Mouse (Mus musculus) c-Kit-positive CD71-positive TER-119-positive erythroid progenitor cells, embryonic 14.5 days (primary cell): ENCODE measurements around the gene Ttn.
A peak's percentile ranks its signal among the peaks of the same experiment; 100 is the strongest.
"Not testable (repeated sequence)": the region's sequence is repeated elsewhere in the genome, so short reads cannot be mapped to it uniquely, and the experiment has no call there.

ENCODE experiments used
- DNase-seq: peaks from one replicate; pipeline ENCODE4 v3.0.0-alpha.2; 2013; ENCODE audit warnings: low spot score

The Ttn gene

DNA sequence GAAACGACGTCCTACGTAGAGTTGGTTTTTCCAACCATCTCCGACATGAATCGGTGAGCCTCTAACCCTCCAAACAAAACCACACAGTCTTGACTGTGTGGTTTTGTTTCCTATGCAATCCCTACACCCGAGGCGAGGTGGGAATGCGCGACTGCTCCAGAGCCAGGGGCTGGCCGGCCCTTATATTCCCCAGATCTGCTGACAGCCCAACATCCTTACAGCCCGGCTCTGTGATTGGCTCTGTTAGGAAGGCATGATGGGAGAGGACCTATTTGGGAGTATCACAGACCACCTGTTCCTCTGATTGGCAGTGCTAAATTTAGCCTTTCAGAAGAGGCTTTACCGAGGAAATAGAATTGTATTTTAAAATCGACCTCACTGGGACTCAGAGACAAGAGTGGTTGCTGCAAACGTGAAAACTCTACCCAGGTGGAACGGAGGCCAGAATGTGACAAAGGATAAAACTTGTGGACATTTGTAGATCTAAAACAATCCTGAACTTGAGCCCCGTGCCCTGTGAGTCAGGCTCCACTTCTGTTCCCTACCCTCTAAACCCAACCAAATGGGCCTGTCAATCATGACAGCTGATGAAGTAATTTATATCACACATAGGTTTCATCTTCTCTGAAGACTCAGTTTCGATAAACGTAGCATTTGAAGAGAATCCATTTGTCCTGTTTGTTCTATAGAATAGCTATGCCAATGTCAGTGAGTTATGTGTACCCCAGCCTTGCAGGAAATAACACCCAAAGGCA is at the start of gene Ttn:
Gene Ttn (minus strand): TSS at position 157 of the 755 bp plus-strand sequence.
- no peak for DNase-seq

DNA sequence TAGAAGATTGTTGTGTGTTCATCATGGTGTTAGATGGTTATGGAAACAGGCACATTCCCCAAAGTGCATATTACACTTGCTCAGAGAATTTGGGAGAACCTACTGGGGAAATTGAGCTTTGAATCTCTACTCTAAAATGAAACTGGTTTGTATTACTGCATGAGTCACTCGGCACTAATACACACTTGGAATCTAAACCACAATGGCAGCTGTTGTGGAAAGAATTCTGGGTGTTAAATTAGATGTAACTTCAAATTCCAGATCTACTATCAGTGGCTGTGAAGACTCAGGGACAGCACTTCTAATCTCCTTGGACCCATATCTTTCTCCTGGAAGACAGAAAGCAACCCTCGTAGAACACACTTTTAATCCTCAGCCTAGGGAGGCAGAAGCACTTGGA is 38.3 kb upstream of the Ttn start:
- DNase-seq = no peak

DNA sequence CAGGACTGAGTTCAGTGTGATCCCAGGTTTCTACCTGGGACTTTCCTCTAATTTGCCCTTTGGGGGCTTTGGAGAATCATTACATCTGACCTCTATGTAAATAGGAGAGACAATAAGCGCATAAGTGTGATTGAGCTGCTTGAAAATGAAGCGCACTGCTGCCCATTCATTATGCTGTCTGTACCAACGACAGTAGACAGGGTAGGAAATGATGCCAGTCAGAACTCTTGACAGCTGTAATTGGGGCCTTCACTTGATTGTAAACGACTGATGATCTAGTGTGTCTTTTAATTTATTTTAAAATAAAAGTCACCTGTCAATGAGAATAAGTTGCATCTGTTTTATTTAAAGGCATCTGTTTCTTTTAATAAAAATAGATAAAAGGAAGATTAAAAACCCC is 35.4 kb upstream of the Ttn start:
- no peak for DNase-seq

DNA sequence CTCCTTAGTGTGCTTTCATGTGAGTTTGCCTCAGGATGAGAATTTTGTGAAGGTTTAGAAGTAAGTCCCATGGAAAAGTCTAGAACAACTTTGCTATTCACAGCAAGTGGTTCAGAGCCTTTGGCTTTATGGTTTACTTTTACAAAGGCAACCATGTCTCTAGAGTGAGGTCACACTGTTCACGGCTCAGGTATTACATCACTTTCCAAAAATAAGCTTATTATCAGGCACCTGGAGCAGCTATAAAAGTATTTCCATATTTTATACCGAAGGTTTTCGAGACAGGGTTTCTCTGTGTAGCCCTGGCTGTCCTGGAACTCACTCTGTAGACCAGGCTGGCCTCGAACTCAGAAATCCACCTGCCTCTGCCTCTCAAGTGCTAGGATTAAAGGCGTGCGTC is 31.1 kb upstream of the Ttn start:
- DNase-seq = not testable (repeated sequence)

DNA sequence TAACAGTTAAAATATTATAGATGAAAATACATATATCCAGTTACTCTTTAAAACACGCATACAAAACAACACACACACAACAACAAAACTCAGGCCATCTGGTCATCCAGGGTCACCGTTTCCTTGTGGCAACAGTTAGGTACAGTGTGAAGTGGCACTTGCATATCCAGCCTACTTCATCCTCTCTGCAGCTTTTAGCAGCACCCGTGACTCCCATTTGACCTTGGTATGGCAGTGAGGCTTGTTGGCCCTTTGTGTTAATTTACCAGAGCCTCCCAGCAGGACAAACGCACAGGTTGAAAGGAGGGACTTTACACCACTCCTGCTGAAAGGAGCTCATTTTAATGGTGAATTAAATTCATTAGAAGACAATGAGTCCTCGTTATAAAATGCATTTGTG is 29.6 kb upstream of the Ttn start:
- DNase-seq = no peak

DNA sequence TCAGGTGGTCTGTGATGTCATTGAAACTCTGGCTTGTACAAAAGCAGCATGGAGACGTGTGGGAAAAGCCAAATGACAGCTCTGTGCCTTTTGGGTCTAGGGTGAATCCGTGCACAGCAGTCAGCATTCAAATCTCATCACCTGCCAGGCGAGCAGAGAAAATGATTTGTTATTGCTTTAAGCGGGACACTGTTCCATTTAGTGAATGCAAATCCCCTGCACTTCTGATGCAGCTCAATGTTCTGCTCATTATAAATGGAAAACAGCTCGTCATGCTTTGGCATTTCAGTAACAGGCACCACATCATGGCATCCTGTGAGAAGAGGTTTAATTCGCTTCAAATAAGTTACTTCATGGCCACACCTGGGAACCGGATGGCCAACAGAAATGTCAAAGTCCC is 24.7 kb upstream of the Ttn start:
- no peak for DNase-seq

DNA sequence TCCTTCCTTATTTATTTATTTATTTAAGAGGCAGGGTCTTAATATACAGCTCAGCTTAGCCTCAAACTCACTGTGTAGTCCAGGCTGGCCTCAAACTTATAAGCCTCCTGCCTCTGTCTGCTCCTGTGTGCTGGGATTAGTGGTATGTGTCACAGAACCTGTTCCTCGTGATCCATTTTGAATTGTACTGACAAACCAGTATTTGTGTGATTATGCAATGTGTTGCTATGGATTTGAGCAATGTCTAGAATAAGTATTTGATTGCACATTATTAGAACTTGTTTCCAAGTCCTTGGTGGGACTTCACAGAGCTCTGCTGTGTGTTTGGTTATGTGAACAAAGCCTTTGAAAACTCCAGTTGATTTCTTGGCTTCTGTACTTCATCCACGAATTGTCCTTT is 20.8 kb upstream of the Ttn start:
- no peak for DNase-seq

DNA sequence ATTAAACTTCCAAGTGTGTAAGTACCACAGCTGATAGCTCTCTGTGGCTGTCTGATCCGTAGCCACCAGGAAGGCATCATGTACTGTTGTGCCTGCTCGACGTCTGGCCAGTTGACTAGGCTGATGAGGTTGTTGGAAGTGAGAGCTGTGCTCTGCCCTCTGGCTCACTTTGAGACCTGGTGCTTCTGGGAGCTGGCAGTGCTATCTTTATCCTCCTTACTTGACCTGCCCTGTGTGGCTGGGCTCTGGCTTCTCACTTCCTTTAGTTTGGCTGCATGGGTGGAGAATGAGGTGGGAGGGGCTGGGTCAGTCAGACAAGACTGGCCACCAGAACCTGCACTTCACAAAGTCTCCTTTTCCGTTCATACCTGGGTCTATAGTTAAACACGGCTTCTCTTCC is 16.0 kb upstream of the Ttn start:
- no peak for DNase-seq

DNA sequence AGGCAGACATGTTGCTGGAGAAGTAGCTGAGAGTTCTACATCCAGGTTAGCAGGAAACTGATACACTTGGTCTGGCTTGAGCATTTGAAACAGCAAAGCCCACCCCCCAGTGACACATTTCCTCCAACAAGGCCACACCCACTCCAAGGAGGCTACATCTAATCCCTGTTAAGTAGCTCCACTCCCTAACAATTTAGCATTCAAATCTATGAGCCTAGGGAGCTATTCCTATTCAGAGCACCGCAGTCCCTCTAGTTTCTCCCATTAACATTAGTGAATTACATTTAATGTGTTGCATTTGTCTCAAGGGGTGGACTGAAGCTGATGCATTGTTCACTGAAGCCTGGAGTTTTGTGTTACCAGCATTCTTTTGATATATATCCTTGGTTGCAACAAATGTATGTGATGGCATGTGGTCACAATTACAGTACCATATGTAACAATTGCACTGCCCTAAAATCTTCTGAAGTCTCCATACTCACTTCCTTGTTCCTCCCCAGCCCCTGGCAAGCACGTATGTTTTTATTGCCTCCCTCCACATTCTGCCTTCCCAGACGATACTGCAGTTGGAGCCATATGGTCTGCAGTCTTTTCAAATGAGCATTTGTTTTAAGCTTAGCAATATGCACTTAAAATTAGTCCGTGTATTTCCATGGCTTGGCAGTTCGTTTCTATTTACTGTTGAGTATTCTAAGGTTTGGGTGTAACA is 10.3 kb upstream of the Ttn start:
- DNase-seq = no peak

DNA sequence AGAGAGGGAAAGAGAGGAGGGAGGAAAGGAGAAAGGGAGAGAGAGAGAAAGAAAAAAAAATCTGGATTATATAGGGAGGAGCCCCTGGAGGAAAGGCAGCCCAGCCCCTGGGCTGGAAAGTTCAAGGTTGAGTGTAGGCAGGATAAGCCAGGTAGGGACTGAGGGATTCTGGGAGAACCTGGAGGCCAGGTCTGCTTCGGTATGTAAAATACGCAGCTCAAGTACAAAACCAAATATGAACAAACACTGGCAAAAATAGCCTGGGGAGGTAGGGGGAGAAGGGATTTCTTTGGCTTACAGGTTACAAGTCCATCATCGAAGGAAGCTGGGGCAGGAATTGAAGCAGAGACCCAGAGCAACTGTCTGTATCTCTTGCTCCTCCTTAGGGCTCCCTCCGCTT is 5.0 kb upstream of the Ttn start:
- DNase-seq = no peak

DNA sequence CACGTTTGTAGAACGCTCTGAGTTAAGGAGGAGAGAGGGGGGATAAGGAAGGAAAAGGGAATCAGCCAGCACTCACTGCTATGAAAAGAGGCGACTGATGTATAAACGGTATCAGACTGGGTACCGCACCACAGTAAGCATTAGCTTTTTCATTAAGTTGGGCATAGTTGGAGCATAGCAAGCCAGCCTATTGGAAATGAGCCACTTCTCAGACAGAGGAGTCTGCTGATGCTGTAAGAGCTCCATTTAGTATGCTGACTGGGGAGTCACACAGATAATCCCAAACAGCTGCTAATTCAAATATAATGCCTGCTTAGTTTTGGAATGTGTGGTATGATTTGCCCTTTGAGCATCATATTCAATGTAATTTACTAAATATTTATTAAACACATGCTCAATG is 2.0 kb upstream of the Ttn start:
- no peak for DNase-seq

DNA sequence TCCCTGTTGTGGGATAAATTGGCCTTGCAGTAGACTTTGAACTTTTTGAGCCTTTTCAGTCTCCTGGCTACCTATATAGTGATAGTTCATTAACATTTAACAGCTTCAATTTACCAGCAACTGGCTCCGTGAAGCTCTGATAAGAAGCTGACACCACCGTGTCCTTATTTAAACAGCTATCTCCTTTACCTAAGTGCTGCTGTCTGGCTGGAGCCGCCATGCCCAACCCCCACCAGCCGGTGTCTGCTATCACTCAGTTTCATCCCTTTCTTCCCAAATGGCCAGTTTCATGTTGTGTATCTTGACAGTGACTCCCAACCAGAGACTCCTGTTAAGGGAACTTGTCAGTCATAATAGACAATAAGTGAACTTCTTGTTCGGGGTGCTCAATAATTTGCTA is 1.3 kb upstream of the Ttn start:
- DNase-seq = no peak

DNA sequence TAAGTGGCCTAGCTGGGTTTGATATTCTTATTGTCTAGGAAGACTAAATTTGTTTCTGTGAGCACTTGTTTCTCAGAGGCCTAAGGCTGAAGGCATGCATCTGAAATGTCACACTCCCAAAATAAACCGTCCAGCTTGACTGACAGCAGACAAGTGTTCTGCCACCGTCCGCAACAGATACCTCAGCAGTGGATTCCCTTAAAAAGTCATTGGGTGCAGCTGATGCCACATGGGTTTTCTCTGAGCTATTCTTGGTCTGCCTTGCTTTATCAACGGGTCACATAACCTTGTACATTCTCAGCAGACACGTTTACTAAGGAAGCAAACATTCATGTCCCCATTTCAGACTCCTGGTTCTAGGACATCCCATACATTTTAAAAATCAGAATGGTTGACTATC is 630 bp downstream of the Ttn start:
- DNase-seq = no peak

DNA sequence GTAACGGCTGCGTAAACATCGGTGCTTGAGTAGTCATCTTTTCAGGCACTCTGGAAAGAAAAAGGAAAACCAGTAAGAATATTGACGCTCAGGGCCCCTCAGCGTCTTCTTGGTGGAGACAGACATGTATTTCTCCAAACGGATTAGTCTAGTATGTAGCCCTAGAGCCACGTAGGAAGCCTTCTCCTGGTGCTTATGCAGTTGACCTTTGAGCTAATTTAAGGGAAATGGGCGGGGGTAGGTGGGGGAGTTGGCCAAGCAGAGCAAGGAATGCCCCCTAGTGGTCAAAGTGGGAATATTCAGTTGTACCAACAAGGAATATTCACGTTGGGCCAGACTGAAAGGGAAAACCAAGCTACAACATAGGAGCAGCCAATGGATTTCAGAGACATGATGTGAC is 2.2 kb downstream of the Ttn start:
- peak; percentile 15 for DNase-seq

DNA sequence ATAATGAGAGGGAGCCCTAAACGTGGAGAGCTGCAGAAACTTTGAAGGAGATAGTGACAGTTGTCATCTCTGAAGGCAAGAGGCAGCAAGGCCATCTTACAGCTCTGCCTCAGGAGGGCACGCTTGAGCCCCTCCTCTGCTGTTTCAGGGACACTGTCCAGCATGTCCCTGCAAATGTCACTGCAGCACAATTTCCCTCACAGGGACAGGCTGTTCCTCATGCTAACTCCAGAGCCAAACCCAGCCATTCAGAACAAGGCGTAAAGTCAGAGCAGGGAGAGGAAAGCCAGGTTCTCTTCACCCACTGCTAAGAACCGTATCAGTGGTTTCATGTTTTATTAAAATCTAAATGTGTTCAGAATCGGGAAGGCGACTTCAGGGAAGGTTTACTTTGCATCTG is 4.7 kb downstream of the Ttn start:
- no peak for DNase-seq

DNA sequence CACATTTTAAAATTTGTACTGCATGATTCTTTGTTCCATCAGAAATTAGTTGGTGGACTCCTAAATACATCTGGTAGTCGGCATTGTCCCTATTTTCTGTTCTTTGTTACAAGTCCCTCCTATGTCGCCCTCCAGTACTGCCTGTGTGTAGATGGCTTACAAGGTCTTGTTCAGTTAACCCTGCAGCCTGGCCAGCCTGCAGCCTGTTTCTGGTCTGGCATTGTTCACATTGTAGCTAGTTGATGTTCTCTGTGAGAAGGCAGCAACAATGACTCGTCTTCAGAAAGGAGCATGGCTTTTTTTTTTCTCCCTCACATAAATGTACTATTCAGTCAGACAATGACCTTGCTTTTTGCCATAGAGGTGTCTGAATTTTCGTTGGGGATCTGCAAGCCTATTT is 10.3 kb downstream of the Ttn start:
- DNase-seq = no peak

DNA sequence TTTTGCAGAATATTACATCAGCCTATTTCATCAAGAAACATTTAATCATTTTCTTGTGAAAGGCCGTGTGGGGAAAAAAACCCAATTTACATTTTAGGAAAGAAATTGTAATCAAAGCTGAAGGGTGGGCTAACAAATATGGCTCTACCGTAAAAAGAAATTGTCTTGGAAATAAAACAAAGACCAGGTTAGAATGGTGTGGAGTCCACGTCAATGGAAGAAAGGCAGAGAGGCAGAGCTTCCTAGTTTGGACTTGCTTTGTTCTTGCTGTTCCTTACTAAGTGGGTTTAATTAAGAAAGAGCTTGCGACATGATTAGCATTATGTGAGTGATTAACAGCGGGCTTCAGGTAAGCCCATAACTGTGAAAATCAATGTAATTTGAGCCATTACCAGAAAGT is 11.3 kb downstream of the Ttn start:
- no peak for DNase-seq

DNA sequence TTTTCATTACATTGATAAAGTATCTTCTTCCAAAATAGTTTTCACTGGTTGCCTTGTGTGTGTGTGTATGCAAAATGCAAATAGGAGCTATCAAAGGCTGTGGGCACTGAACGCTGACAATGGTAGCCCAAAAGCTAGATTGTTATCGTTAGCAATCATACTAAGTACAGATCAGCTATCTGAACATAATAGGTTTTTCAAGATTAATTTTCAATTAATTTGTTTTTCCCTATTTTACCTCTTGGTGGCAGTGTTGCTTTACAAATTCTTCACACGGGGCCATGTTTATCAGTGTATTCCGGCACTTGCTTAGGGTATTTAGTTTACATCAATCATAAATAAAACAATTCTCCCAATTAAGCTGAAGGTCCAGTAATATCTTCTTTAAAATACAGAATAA is 11.7 kb downstream of the Ttn start:
- peak; percentile 7 for DNase-seq

DNA sequence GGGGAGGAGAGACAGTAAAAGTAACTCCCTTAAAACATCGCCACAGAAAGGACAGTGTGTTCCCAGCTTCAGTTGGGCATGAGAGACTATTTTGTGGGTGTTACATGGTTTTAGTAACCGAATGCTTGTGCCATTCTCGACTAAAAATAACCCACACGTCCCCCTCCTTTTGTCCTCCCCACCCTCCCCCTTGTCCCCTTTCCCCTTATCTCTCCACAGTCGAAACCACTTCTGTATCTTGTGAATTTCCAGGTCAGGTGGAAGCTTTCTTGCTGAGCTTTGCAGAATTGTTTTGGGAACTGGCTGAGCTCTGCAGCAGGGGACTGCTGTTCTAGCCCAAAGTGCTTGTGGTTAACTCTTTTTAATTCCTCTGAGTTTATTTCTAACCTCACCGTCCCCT is 12.1 kb downstream of the Ttn start:
- no peak for DNase-seq

DNA sequence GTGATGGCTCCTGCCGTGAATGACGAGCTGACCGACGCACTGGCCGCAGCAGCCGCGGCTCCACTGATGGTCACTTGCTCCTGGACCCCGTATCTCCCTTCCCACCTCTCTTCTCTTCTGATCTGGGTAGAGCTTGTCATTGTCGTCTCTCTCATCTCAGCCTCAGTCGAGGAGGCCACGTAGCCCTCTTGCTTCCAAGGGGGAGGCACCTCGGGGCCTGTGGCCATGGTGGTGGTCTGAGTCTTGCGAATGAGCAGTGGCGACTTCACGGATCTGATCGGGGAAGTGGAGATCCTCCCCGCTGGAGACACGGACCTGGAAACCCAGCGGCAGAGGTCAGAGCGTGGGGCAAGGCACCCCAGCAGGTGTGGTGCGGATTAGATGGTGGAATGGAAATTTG is 12.7 kb downstream of the Ttn start:
- DNase-seq = no peak

DNA sequence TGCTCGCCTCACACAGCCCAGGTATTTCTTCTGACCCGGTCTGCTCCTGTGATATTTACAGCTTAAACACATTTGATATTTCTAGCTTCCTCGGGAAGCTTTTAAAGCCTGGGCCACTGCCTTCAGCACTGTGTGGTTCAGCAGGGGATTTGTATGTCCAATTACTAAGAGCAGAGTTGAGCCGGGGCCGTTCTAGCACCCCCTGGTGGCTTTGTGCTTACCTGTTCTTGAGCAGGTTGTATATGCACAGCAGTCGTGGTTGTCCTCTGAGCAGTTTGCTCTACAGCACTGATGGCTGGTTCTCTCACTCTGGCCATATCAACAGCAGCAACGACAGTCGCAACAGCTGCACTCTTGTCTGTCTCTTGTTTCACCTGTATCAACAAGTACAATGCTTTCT is 13.4 kb downstream of the Ttn start:
- DNase-seq = peak; percentile 5

DNA sequence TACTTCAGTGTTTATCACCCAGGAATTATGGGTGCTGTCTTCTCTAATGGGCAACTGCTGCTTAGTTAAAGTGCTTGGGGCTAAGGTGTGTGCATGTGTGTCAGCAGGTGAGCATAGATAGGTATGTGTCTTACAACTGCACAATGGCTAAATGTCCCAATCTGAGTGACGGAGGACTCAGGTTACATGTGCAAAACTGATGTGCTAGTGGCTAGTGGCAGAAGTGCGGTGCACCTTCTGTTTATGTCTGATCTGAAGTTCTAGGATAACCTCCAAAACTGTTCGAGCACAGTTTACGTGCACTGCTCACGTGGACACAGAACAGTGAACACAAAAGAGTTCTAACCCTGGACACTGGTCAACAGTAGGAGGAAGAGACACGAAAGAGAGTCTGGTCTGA is 15.8 kb downstream of the Ttn start:
- no peak for DNase-seq

DNA sequence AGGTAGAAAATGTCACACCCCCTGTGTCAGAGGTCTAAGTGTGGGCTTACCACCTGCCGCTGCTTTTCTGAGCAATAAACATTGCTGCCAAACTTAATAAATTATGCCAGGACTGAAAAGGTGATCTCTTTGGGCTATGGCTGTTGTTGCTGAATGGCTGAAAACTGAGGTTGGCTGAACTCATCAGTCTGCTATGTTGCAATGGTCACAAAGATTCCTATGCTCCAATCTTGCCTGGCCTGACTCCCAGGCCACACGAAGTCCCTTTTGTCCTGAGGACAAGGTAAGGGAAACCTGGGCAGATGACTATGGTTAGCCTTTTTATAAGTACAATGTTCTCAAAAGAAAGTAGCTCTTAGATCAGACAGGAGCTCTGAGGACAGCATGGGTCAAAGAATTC is 16.3 kb downstream of the Ttn start:
- DNase-seq = no peak

DNA sequence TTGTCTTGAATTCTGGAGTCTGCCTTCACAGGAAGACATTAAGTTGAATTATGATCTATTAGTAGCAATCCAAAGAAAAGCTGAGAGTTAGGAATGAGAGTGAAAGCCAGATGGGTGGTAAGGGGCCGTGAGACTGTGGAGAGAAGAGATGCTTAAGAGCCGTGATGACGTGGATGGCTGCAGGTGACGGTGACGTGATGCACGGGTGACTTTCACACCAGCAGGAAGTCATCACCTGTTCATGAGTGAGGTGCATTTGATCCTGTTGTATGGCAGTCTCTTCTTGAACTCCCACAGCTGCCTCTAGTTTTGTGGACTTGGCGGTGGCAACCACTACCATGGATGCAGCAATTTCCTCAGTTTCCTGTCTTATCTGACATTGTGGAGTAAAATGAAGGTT is 16.8 kb downstream of the Ttn start:
- no peak for DNase-seq
